Mouse (Mus musculus) heart, postnatal 36 days (tissue): Measurements from ENCODE around the gene Prl7d1. TPM values are rescaled to one million over a fixed set of nuclear protein-coding genes. Genes with fewer than 3 reads are reported as not detected.
"Not testable (repeated sequence)": the region's sequence is repeated elsewhere in the genome, so short reads cannot be mapped to it uniquely, and the experiment has no call there.

Experiments used
- DNase-seq, 2 experiments: peaks; one replicate each; pipeline ENCODE4 v3.0.0; 2021 to 2022
- intact Hi-C: fragments of 180-260 bp; cut with DNase I; formaldehyde crosslinking; loops from one replicate; pipeline ENCODE4 v1.15.1; 2025
- total RNA-seq, 2 experiments: library from RNA; stranded (reverse); gene quantifications; 2 replicates each; pipeline ENCODE4 v1.2.3; 2021

Gene Prl7d1
- total RNA-seq, result not detected

GRCm38 (mm10) chr13:27716636-27717035, at the start of gene Prl7d1:
TSS of gene Prl7d1 (minus strand) at chr13:27716736.
- intact Hi-C loops, result no loop called here
- DNase-seq, result no peak

GRCm38 (mm10) chr13:27734512-27735186, 18.1 kb upstream of the Prl7d1 start:
- intact Hi-C loops, result no loop called here
- no peak for DNase-seq

GRCm38 (mm10) chr13:27730286-27730959, 13.9 kb upstream of the Prl7d1 start:
- DNase-seq, intact Hi-C loops: not testable (repeated sequence)

GRCm38 (mm10) chr13:27725057-27725456, 8.5 kb upstream of the Prl7d1 start:
- intact Hi-C loops, DNase-seq: not testable (repeated sequence)

DNA sequence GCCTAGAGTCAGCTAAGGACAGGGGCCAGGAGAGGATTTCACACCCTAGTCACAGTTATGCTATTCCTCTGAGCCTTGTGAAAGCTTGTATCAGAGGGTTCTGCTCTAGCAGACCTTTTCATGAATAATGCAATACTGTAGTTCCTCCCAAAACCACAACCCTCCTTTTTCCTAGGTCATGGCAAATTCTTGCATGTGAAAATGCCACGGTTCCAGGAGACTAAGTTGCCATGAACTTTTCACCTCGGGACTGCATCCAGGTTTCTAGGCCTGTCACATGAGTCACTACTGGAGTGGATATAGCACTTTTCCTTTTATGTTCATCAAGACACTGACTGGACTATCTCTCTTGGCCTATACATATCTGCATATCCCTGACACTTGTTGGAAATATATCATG, 10.0 kb downstream of the Prl7d1 start:
- DNase-seq, result no peak
- intact Hi-C loops, result no loop called here

DNA sequence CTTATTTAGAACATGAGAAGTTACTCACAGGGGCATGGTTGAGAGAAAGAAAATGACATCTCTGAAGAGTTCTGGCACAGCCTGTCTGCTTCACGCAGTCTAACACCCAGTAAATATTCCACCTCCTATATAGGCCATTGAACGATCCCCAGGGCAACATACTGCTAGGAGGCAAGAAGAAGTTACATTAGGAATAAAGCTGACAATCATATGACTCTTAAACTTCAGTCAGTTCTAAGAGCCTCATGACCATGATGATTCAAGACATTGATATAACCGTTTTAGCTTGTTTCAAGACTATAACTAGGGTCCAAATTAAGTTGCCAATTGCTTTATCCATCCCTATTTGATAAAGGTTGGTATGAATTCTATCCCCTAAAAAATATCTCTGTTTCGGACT, 48.6 kb downstream of the Prl7d1 start, which contains the start of gene Prl7a2:
Prl7a2 (minus strand) TSS at position 101 of the 400 bp plus-strand sequence.
- intact Hi-C loops, result no loop called here
- no peak for DNase-seq

GRCm38 (mm10) chr13:27660747-27661146, 55.8 kb downstream of the Prl7d1 start:
- intact Hi-C loops, result no loop called here
- DNase-seq, result no peak

Other genes starting within 250 kb of the Prl7d1 start
- not detected for gene Prl8a8, start 203.5 kb downstream of the Prl7d1 start, total RNA-seq
- gene Prl8a9, start 152.1 kb downstream of the Prl7d1 start, total RNA-seq, result not detected
- gene Prl8a1, start 134.6 kb downstream of the Prl7d1 start, total RNA-seq, result not detected
- gene Prl7b1, start 106.2 kb downstream of the Prl7d1 start, total RNA-seq, result not detected
- not detected for gene Prl7a1, start 74.2 kb downstream of the Prl7d1 start, total RNA-seq
- gene Prl7a2, start 48.7 kb downstream of the Prl7d1 start, total RNA-seq, result not detected
- gene Prl7c1, start 64.1 kb upstream of the Prl7d1 start, total RNA-seq, result not detected
- gene Prl2a1, start 84.9 kb upstream of the Prl7d1 start, total RNA-seq, result not detected
- gene Prl2c1, start 132.6 kb upstream of the Prl7d1 start, total RNA-seq, result not detected